In the genomic region with DNA sequence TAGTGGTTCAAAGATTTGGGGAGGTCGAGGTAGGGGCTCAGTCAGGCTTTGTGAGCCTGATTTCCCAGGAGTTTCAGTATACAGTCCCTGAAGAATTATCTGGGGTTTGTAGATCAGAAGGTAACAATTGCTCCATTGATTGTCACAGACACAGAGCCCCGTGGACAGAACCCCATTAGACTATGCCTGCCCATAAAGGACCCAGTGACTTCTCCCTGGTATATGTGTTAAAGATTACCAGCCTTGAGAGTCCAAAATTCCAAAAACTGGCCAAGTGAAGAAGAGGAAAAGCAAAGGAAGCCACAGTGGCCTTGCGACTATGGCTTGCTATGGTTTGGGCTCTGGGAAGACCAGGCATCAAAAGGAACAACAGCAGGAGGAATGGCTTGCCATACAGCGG, we compare ENCODE assay signal across 27 mouse cellular contexts.
A peak's percentile ranks its signal among the peaks of the same experiment; 100 is the strongest.
DNase-seq lines count a peak whose midpoint lies in the region; ATAC-seq and TF ChIP-seq lines count a peak whose summit lies in the region.
"Had no signal": no experiment of that assay in that cellular context is flagged by ENCODE, and none has a peak within 500 bp of the region (broad histone marks: within the 10 kb centered on the region; RNA-seq: fewer than 3 reads in every experiment).

No protein-coding gene starts in this region.

- H3K4me2 ChIP-seq in heart, embryonic 13.5 days, result peak overlapping the region; percentile 61; the same call in 1 of the 2 replicates
- peak overlapping the region; percentile 93 for H3K4me2 ChIP-seq in CH12.LX (ENCODE audit: insufficient read depth, low read depth, poor library complexity, severe bottlenecking)
- peak overlapping the region; percentile 18; the same call in 1 of the 2 replicates for H3K4me2 ChIP-seq in kidney, postnatal 0 days (ENCODE audit: low read length)
- H3K4me2 ChIP-seq: embryonic facial prominence, embryonic 13.5 days; forebrain, embryonic 15.5 days; hindbrain, embryonic 15.5 days; limb, embryonic 12.5 days; liver, embryonic 15.5 days; lung, embryonic 15.5 days; midbrain, embryonic 15.5 days; neural tube, embryonic 15.5 days had no signal

- peaks cover 32% of the 10 kb centered on the region for H3K36me3 ChIP-seq in heart, embryonic 13.5 days
- peaks cover 21 to 47% of the 10 kb centered on the region in 2 experiments for H3K36me3 ChIP-seq in CH12.LX (replicated peaks in 1 of 2; ENCODE audit: control insufficient read depth in 1 of 2, insufficient read depth in 1 of 2, low read length in 1 of 2)
- H3K36me3 ChIP-seq in kidney, postnatal 0 days (ENCODE audit: insufficient read depth, low read length), result peaks cover 21% of the 10 kb centered on the region
- H3K36me3 ChIP-seq: liver, embryonic 15.5 days; neural tube, embryonic 15.5 days had no signal

- TF ChIP-seq POLR2A in CH12.LX (IDR thresholded peaks at IDR 0.05; ENCODE audit: low read depth, low read length), result no peak

- H3K4me1 ChIP-seq in heart, embryonic 13.5 days, result peaks cover 26% of the 10 kb centered on the region
- peaks cover 3 to 39% of the 10 kb centered on the region in 2 experiments for H3K4me1 ChIP-seq in CH12.LX (ENCODE audit: control insufficient read depth in 1 of 2, insufficient read depth in 2 of 2)
- H3K4me1 ChIP-seq in kidney, postnatal 0 days (replicated peaks; ENCODE audit: insufficient read depth, low read length), result peaks cover 10% of the 10 kb centered on the region
- H3K4me1 ChIP-seq: liver, embryonic 15.5 days had no signal

- H3K4me3 ChIP-seq in heart, embryonic 13.5 days, result no peak overlapping the region
- no peak overlapping the region for H3K4me3 ChIP-seq in CH12.LX (replicated peaks in 1 of 3; ENCODE audit: low read depth in 2 of 3, low read length in 2 of 3, poor library complexity in 1 of 3)
- no peak overlapping the region for H3K4me3 ChIP-seq in kidney, postnatal 0 days (replicated peaks; ENCODE audit: low read depth, low read length)
- H3K4me3 ChIP-seq: embryonic facial prominence, embryonic 13.5 days; forebrain, embryonic 10.5 days; forebrain, embryonic 15.5 days; gastrocnemius, adult 2 months; heart, adult 2 months; hindbrain, embryonic 10.5 days; hindbrain, embryonic 15.5 days; left cerebral cortex, adult 2 months; limb, embryonic 12.5 days; liver, embryonic 15.5 days; lung, embryonic 15.5 days; midbrain, embryonic 10.5 days; midbrain, embryonic 15.5 days; neural tube, embryonic 15.5 days had no signal

- DNase-seq in heart, postnatal 10 days, result no peak
- DNase-seq in CH12.LX (ENCODE audit: extremely low read depth), result no peak
- peak; percentile 61 to 76 for DNase-seq in kidney, adult 8-10 months
- peak; percentile 21 for DNase-seq in kidney, postnatal 0 days (ENCODE audit: low spot score)
- DNase-seq in cerebellum, adult 18-20 months, result no peak
- DNase-seq in urinary bladder, adult 18-20 months (ENCODE audit: low spot score in 2 of 2), result no peak
- no peak for DNase-seq in frontal cortex, postnatal 14 days (ENCODE audit: low spot score in 2 of 2)
- DNase-seq: adrenal gland, adult 2 months; cerebellum, adult 8-10 months; cerebellum, postnatal 36 days; gastrocnemius, adult 2 months; gastrocnemius, postnatal 36 days; heart, adult 2 months; right cerebral cortex, postnatal 14 days had no signal

- TF ChIP-seq CTCF in CH12.LX (conservative IDR thresholded peaks at IDR 0.05 in 1 of 2, IDR thresholded peaks at IDR 0.05 in 1 of 2; ENCODE audit: low read depth in 2 of 2, low read length in 2 of 2), result no peak
- no peak for TF ChIP-seq CTCF in kidney, postnatal 0 days (IDR thresholded peaks at IDR 0.05; ENCODE audit: low read depth)

- no peaks in the 10 kb centered on the region for H3K27me3 ChIP-seq in heart, embryonic 13.5 days (replicated peaks)
- H3K27me3 ChIP-seq in CH12.LX (replicated peaks), result no peaks in the 10 kb centered on the region
- H3K27me3 ChIP-seq in kidney, postnatal 0 days (ENCODE audit: insufficient read depth, low read length), result no peaks in the 10 kb centered on the region
- H3K27me3 ChIP-seq: embryonic facial prominence, embryonic 13.5 days; forebrain, embryonic 15.5 days; hindbrain, embryonic 15.5 days; limb, embryonic 12.5 days; liver, embryonic 15.5 days; lung, embryonic 15.5 days; midbrain, embryonic 15.5 days; neural tube, embryonic 15.5 days had no signal

- no peaks in the 10 kb centered on the region for H3K79me2 ChIP-seq in CH12.LX (replicated peaks; ENCODE audit: control insufficient read depth, extremely low read depth, insufficient read depth, poor library complexity, severe bottlenecking)

- H3K9ac ChIP-seq in heart, embryonic 13.5 days, result no peak overlapping the region
- peak overlapping the region; percentile 25; the same call in 1 of the 2 replicates for H3K9ac ChIP-seq in CH12.LX (ENCODE audit: insufficient read depth, low read depth)
- no peak overlapping the region for H3K9ac ChIP-seq in kidney, postnatal 0 days (ENCODE audit: low read depth, low read length)
- H3K9ac ChIP-seq: embryonic facial prominence, embryonic 13.5 days; forebrain, embryonic 15.5 days; hindbrain, embryonic 15.5 days; limb, embryonic 12.5 days; liver, embryonic 15.5 days; lung, embryonic 15.5 days; midbrain, embryonic 15.5 days; neural tube, embryonic 15.5 days had no signal

- intact Hi-C loops in heart, postnatal 10 days (cut with DNase I), result no loop called here

- dilution Hi-C loops in CH12.LX (cut with MboI; ENCODE audit: extremely low pct_ligation_motif_present, extremely low pct_unique_long_range_greater_than_20kb, low sequenced_read_pairs), result no loop called here

- WGBS in heart, embryonic 13.5 days, result 77% methylated on average over 4 of the region's 4 CpGs
- 61% methylated on average over 4 of the region's 4 CpGs for WGBS in kidney, postnatal 0 days

- no peak for TF ChIP-seq EP300 in CH12.LX (IDR thresholded peaks at IDR 0.05; ENCODE audit: low read length)

- no peak overlapping the region for H3K27ac ChIP-seq in heart, embryonic 13.5 days (replicated peaks)
- peak overlapping the region; percentile 19; the same call in 1 of the 2 replicates for H3K27ac ChIP-seq in CH12.LX (ENCODE audit: insufficient read depth, low read depth)
- peak overlapping the region; percentile 83 for H3K27ac ChIP-seq in kidney, postnatal 0 days
- H3K27ac ChIP-seq: embryonic facial prominence, embryonic 13.5 days; forebrain, embryonic 15.5 days; gastrocnemius, adult 2 months; heart, adult 2 months; hindbrain, embryonic 15.5 days; left cerebral cortex, adult 2 months; limb, embryonic 12.5 days; liver, embryonic 15.5 days; lung, embryonic 15.5 days; midbrain, embryonic 15.5 days; neural tube, embryonic 15.5 days had no signal

- in situ Hi-C loops in CH12.LX (cut with MboI; ENCODE audit: low pct_ligation_motif_present, low pct_unique_long_range_greater_than_20kb, low sequenced_read_pairs), result no loop called here

- ATAC-seq in heart, embryonic 13.5 days (ENCODE audit: extremely low read depth, insufficient number of reproducible peaks, low FRiP score, low TSS enrichment), result no peak
- ATAC-seq in kidney, postnatal 0 days (replicated peaks; ENCODE audit: low FRiP score, low read depth), result 0 out of 2 replicates have a peak, but pooled peaks have one; percentile 41
- ATAC-seq: forebrain, embryonic 15.5 days; midbrain, embryonic 15.5 days had no signal

- no peak for TF ChIP-seq RAD21 in CH12.LX (IDR thresholded peaks at IDR 0.05; ENCODE audit: low read depth, low read length)

- H3K9me3 ChIP-seq in heart, embryonic 13.5 days, result no peaks in the 10 kb centered on the region
- H3K9me3 ChIP-seq in CH12.LX (replicated peaks; ENCODE audit: low read length), result no peaks in the 10 kb centered on the region
- H3K9me3 ChIP-seq in kidney, postnatal 0 days (replicated peaks; ENCODE audit: low read length), result no peaks in the 10 kb centered on the region
- H3K9me3 ChIP-seq: embryonic facial prominence, embryonic 13.5 days; forebrain, embryonic 10.5 days; forebrain, embryonic 15.5 days; hindbrain, embryonic 10.5 days; hindbrain, embryonic 15.5 days; limb, embryonic 12.5 days; liver, embryonic 15.5 days; lung, embryonic 15.5 days; midbrain, embryonic 10.5 days; midbrain, embryonic 15.5 days; neural tube, embryonic 15.5 days had no signal

TF ChIP-seq in CH12.LX, 34 proteins besides CTCF, POLR2A, EP300 and RAD21:
- TF ChIP-seq BHLHE40 (IDR thresholded peaks at IDR 0.05; ENCODE audit: low read depth, low read length) (no peak), MYC (IDR thresholded peaks at IDR 0.05; ENCODE audit: low read depth, low read length) (no peak), ZKSCAN1 (IDR thresholded peaks at IDR 0.05; ENCODE audit: borderline replicate concordance, low read depth, low read length) (no peak), HCFC1 (IDR thresholded peaks at IDR 0.05; ENCODE audit: low read depth, low read length) (no peak), ZC3H11A (IDR thresholded peaks at IDR 0.05; ENCODE audit: low read depth, low read length) (no peak), NELFE (IDR thresholded peaks at IDR 0.05; ENCODE audit: low read depth, low read length) (no peak), MAZ (IDR thresholded peaks at IDR 0.05; ENCODE audit: low read depth, low read length) (no peak), PAX5 (IDR thresholded peaks at IDR 0.05; ENCODE audit: low read length) (no peak), CHD2 (IDR thresholded peaks at IDR 0.05; ENCODE audit: low read length) (no peak)

Comparison
In these comparisons a context has a peak if more than half of its experiments do, and no peak if none do; other contexts are left out.
1. H3K4me2 ChIP-seq: peak in every context shown above with its lines; median percentile 93 in CH12.LX; 61 in heart, embryonic 13.5 days; 18 in kidney, postnatal 0 days.
2. DNase-seq: peak in kidney, adult 8-10 months (2 of 2) and kidney, postnatal 0 days (single experiment); none in heart, postnatal 10 days (0 of 2), CH12.LX (single experiment), cerebellum, adult 18-20 months (0 of 2), urinary bladder, adult 18-20 months (0 of 2) and frontal cortex, postnatal 14 days (0 of 2).